Mouse (Mus musculus) ES-E14 (cell line): ENCODE data around the gene Sidt1.

Experiments
- HCFC1 ChIP-seq: IDR thresholded peaks from 2 replicates; pipeline ENCODE4 v1.6.1; 2012; ENCODE audit warnings: low read length, inconsistent platforms, borderline replicate concordance; ENCODE audit not compliant: insufficient read depth
- MAFK ChIP-seq: IDR thresholded peaks from 2 replicates; pipeline ENCODE4 v1.6.1; 2014; ENCODE audit warnings: mild to moderate bottlenecking, low read depth, low read length, inconsistent platforms; ENCODE audit not compliant: insufficient read depth
- ZC3H11A ChIP-seq: IDR thresholded peaks from 2 replicates; pipeline ENCODE4 v1.6.1; 2012; ENCODE audit warnings: low read depth, mild to moderate bottlenecking, inconsistent platforms, low read length, borderline replicate concordance
- ZNF384 ChIP-seq: IDR thresholded peaks from 2 replicates; pipeline ENCODE4 v1.6.1; 2012; ENCODE audit warnings: low read depth, low read length, inconsistent platforms

GRCm38 (mm10) chr16:44210156-44211053 is 122.6 kb downstream of the Sidt1 start:
- TF ChIP-seq ZNF384 = no peak
- no peak for TF ChIP-seq MAFK
- TF ChIP-seq ZC3H11A = no peak
- TF ChIP-seq HCFC1 = no peak
